Mouse (Mus musculus) embryonic fibroblast, embryonic 13.5 days (primary cell): ENCODE results near the gene Idh3a.

ENCODE experiments used
- CTCF ChIP-seq: IDR thresholded peaks from 2 replicates; pipeline ENCODE4 v1.5.1; 2011; ENCODE audit warnings: mild to moderate bottlenecking, control low read depth, low read length, moderate library complexity, borderline replicate concordance; ENCODE audit not compliant: insufficient read depth
- POLR2A ChIP-seq: IDR thresholded peaks from 2 replicates; pipeline ENCODE4 v1.6.1; 2011; ENCODE audit warnings: low read depth, mild to moderate bottlenecking, control low read depth, low read length, moderate library complexity

DNA sequence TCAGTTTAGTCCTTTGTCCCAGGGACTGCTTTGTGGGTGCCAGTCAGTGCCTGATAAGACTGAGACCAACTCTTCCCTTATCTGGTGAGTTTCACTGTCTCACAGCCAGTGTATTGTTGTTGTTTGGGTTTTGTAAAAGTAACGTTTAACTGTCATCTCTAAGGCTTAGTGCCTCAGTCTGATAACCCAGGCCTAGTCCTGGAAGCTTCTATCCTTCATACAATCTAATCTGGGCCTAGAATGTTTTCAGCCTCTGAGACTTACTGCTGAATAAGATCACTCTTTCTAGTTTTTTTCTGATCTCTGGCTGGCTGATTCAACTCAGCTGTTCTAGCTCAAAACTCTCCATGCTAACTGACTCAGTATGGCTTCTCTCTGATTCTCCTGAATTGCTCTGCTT is 2.4 kb upstream of the Idh3a start:
- TF ChIP-seq CTCF (no peak), POLR2A (no peak)
